Mouse (Mus musculus) limb, embryonic 14.5 days (tissue): ENCODE results near the gene Slc2a13. TPM values are rescaled to one million over a fixed set of nuclear protein-coding genes. Genes with fewer than 3 reads are reported as not detected.

Experiments used
- ATAC-seq: fragments of 200-750 bp; cut with Nextera tagmentation; 2 replicates; pipeline ENCODE4 v1.8.0; 2017; ENCODE audit warnings: low read depth, moderate number of reproducible peaks, moderate TSS enrichment; ENCODE audit not compliant: low FRiP score
- DNase-seq: peaks from one replicate; pipeline ENCODE4 v3.0.0-alpha.2; 2015; ENCODE audit warnings: low spot score
- H3K27ac ChIP-seq: fragments of 300-500 bp; sonication (generic); replicated peaks from 2 replicates; pipeline ENCODE4 v1.5.1; 2014; ENCODE audit warnings: low read depth, mild to moderate bottlenecking, low read length, moderate library complexity, mixed read lengths
- H3K27me3 ChIP-seq: fragments of 300-500 bp; sonication (generic); 2 replicates; pipeline ENCODE4 v1.6.1; 2014; ENCODE audit warnings: low read length, mixed read lengths; ENCODE audit not compliant: control insufficient read depth, insufficient read depth
- H3K36me3 ChIP-seq: fragments of 300-500 bp; sonication (generic); 2 replicates; pipeline ENCODE4 v1.6.1; 2014; ENCODE audit warnings: mild to moderate bottlenecking, low read length, moderate library complexity, mixed read lengths; ENCODE audit not compliant: control insufficient read depth, insufficient read depth
- H3K4me1 ChIP-seq: fragments of 300-500 bp; sonication (generic); 2 replicates; pipeline ENCODE4 v1.6.1; 2014; ENCODE audit warnings: antibody characterized with exemption, low read length, mixed read lengths; ENCODE audit not compliant: control insufficient read depth, insufficient read depth
- H3K4me2 ChIP-seq: fragments of 300-500 bp; sonication (generic); replicated peaks from 2 replicates; pipeline ENCODE4 v1.6.1; 2014; ENCODE audit warnings: low read depth, mild to moderate bottlenecking, low read length, moderate library complexity; ENCODE audit not compliant: severe bottlenecking
- H3K4me3 ChIP-seq: fragments of 300-500 bp; sonication (generic); replicated peaks from 2 replicates; pipeline ENCODE4 v1.5.1; 2014; ENCODE audit warnings: low read length
- H3K9ac ChIP-seq: fragments of 300-500 bp; sonication (generic); 2 replicates; pipeline ENCODE4 v1.6.1; 2014; ENCODE audit warnings: mild to moderate bottlenecking, low read depth, low read length, moderate library complexity; ENCODE audit not compliant: severe bottlenecking
- H3K9me3 ChIP-seq: fragments of 300-500 bp; sonication (generic); 2 replicates; pipeline ENCODE4 v1.6.1; 2016; ENCODE audit warnings: low read length; ENCODE audit not compliant: control insufficient read depth
- POLR2A ChIP-seq: fragments of 200-500 bp; IDR thresholded peaks from 2 replicates; pipeline ENCODE4 v1.8.0; 2012; ENCODE audit warnings: inconsistent platforms, mild to moderate bottlenecking, moderate library complexity, borderline replicate concordance; ENCODE audit not compliant: insufficient read depth, insufficient read length; ENCODE audit errors: extremely low read depth
- WGBS: fragments of 180-500 bp; shearing (Covaris S2); extraction: QIAGEN DNeasy Blood & Tissue Kit; methylation state at CpG from one replicate; pipeline ENCODE4 v1.1.7; 2014; 5-methylcytosine and 5-hydroxymethylcytosine counted together
- polyA plus RNA-seq, 2 experiments: library from polyadenylated mRNA; depleted of rRNA in 1 of 2; stranded (reverse) in 1 of 2; unstranded in 1 of 2; fragments of >200 nt; fragmentation: Nextera tagmentation in 1 of 2; extraction: Ambion mirVana in 1 of 2; gene quantifications; 2 replicates each; pipeline versions ENCODE4 v1.2.1 to v1.2.3; 2012 to 2014

Gene Slc2a13
- polyA plus RNA-seq, 2 experiments = 2.7 to 3.5 TPM

GRCm38 (mm10) chr15:91544586-91544985 is 28.5 kb downstream of the Slc2a13 start:
- H3K27ac ChIP-seq = no peak overlapping the region

GRCm38 (mm10) chr15:91538439-91538838 is 34.6 kb downstream of the Slc2a13 start:
- no peak overlapping the region for H3K9ac ChIP-seq
- H3K27me3 ChIP-seq = no peaks in the 10 kb centered on the region
- no peak overlapping the region for H3K27ac ChIP-seq
- no peak overlapping the region for H3K4me3 ChIP-seq
- no peaks in the 10 kb centered on the region for H3K4me1 ChIP-seq
- ATAC-seq (no peak), DNase-seq (no peak)
- no peak overlapping the region for H3K4me2 ChIP-seq
- no peak for TF ChIP-seq POLR2A
- no peaks in the 10 kb centered on the region for H3K9me3 ChIP-seq
- H3K36me3 ChIP-seq = no peaks in the 10 kb centered on the region

More at GRCm38 (mm10) chr15:91544586-91544985, 28.5 kb downstream of the Slc2a13 start:
- Histone ChIP-seq H3K27me3 (no peaks in the 10 kb centered on the region), H3K9me3 (no peaks in the 10 kb centered on the region), H3K4me1 (no peaks in the 10 kb centered on the region), H3K4me2 (no peak overlapping the region), H3K9ac (no peak overlapping the region), H3K4me3 (no peak overlapping the region), H3K36me3 (no peaks in the 10 kb centered on the region)
- ATAC-seq = no peak
- no peak for DNase-seq
- WGBS = 82% methylated on average over 4 of the region's 4 CpGs
- no peak for TF ChIP-seq POLR2A

DNA sequence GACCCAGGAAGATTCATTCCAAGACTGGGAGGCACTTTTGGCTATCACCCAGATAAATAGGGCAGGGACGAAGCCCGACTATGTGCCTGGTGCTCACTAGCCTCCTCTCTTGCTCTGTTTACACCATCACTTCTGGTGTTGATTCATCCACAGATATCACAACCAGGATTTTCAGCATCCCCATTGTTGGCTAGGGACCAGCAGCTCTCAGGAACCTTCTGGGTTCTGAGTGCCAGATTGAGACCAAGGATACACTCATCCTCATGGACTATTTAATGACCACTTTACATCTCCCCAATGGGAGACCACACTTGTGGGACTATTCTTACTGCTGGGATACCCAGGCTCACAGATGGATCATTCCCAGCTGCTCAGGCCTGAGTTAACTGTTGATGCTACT is 46.2 kb downstream of the Slc2a13 start:
- Histone ChIP-seq H3K9ac (no peak overlapping the region), H3K36me3 (no peaks in the 10 kb centered on the region), H3K27me3 (no peaks in the 10 kb centered on the region), H3K4me3 (no peak overlapping the region), H3K4me1 (no peaks in the 10 kb centered on the region), H3K9me3 (no peaks in the 10 kb centered on the region), H3K27ac (no peak overlapping the region), H3K4me2 (no peak overlapping the region)
- 85% methylated on average over 2 of the region's 2 CpGs for WGBS
- ATAC-seq (no peak), DNase-seq (no peak)
- no peak for TF ChIP-seq POLR2A

DNA sequence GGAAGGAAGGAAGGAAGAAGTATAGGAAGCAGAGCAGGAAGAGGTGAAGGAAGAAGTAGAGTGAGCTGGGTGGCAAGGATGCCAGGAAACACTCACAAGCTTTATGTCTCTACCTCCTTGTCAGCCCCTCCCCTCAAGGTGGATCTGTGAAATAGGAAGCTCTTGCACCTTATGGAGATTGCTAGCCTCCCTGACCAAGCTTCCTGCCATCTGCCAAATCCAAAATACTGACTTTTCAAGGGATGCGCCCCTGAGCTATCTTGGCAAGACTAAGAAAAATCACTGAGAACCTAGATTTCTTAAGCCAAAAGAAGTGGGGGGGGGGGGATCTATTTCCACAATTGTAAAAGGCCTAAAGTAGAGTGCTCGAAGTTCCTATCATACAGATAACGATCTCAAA is 46.9 kb downstream of the Slc2a13 start:
- no peak overlapping the region for H3K27ac ChIP-seq
- no peak overlapping the region for H3K9ac ChIP-seq
- 88% methylated on average over 3 of the region's 3 CpGs for WGBS

DNA sequence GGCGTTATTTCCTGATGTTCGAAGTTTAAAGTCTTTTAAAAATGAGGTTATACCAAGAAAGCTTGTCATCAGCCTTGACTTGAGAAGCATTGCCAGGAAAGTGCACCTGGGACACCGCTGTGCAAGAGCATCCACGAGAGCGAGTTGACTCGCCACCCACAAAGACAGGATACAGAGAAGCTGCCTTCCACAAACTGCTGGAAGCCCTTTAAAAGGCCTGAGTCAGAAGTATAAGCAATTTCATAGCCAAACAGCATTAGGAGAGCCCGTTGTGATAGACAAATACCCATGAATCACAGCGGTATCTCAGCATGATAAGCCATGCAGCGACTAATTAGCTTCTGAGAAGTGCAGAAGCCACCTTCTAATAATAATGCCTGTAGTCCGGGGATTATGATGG is 48.6 kb downstream of the Slc2a13 start:
- DNase-seq (no peak), ATAC-seq (no peak)
- H3K4me3 ChIP-seq = no peak overlapping the region
- no peak for TF ChIP-seq POLR2A
- no peaks in the 10 kb centered on the region for H3K36me3 ChIP-seq
- no peaks in the 10 kb centered on the region for H3K9me3 ChIP-seq
- H3K4me2 ChIP-seq = no peak overlapping the region
- H3K27ac ChIP-seq = no peak overlapping the region
- H3K27me3 ChIP-seq = no peaks in the 10 kb centered on the region
- 61% methylated on average over 10 of the region's 10 CpGs for WGBS
- no peak overlapping the region for H3K9ac ChIP-seq
- no peaks in the 10 kb centered on the region for H3K4me1 ChIP-seq

More for the DNA sequence above, 46.9 kb downstream of the Slc2a13 start:
- Histone ChIP-seq H3K9me3 (no peaks in the 10 kb centered on the region), H3K4me1 (no peaks in the 10 kb centered on the region), H3K27me3 (no peaks in the 10 kb centered on the region), H3K4me2 (no peak overlapping the region), H3K36me3 (no peaks in the 10 kb centered on the region), H3K4me3 (no peak overlapping the region)
- ATAC-seq (no peak), DNase-seq (no peak)
- TF ChIP-seq POLR2A = no peak

DNA sequence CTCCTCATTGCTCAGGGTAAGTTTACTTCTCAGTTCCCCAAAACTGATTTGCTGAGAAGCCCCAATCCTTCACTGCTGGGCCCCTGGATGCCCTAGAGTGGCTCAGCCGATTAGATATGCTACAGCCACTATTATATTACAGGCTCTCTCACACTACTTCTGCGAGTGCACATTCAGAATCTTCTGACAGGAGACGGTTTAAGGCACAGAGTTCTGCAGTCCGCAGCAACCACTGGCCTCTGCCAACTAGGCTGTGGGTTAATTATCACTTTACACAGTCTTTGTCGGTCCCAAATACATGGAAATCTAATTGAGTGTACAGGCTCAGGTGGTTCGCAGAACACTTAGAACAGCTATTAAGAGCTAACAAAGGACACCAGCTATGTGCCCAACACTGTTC is 69.8 kb downstream of the Slc2a13 start:
- no peak overlapping the region for H3K9ac ChIP-seq
- H3K4me2 ChIP-seq = no peak overlapping the region
- H3K27ac ChIP-seq = no peak overlapping the region
- H3K9me3 ChIP-seq = no peaks in the 10 kb centered on the region
- no peak for ATAC-seq
- DNase-seq = no peak
- 60% methylated on average over 6 of the region's 6 CpGs for WGBS
- no peaks in the 10 kb centered on the region for H3K27me3 ChIP-seq
- no peak for TF ChIP-seq POLR2A
- no peak overlapping the region for H3K4me3 ChIP-seq
- no peaks in the 10 kb centered on the region for H3K36me3 ChIP-seq
- H3K4me1 ChIP-seq = peaks cover 12% of the 10 kb centered on the region
